Mouse (Mus musculus): ENCODE results near the gene Bcl2l15.

The Bcl2l15 gene

GRCm38 (mm10) chr3:103872663-103873098 lies 40.3 kb downstream of the Bcl2l15 start:
- no peak for DNase-seq

GRCm38 (mm10) chr3:103874329-103874728 lies 41.9 kb downstream of the Bcl2l15 start:
- no peak for DNase-seq

GRCm38 (mm10) chr3:103885946-103886345 lies 53.5 kb downstream of the Bcl2l15 start:
- no peak for DNase-seq

- DNase-seq: peak in 1 of 2 experiments; percentile 30
Measured at GRCm38 (mm10) chr3:103887581-103887980, 55.2 kb downstream of the Bcl2l15 start.

- DNase-seq: no peak
Measured at GRCm38 (mm10) chr3:103893374-103893773, 61.0 kb downstream of the Bcl2l15 start.

Measured in lung, adult 18-20 months (tissue).